Mouse (Mus musculus): ENCODE results near the gene Lman2l.

DNA sequence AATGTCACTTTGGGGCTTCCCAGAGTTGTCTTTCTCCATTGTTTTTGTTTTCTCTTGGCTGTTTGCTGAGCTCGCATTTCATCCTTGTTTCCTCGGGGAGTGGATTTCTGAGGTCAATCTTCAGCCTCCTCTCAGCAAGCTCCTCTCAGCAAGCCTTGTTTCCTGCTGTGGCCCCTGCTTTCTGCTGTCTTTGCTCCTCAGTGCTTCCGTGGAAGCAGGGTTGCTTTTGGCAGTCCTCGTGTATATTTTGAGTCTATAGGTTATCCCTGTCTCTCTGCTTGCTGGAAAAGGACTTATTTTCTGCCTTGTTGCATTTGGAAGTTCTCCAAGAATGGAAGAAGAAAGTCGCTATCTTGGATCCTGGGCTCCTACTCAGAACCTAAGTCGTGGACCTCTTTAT lies 48.0 kb downstream of the Lman2l start:
- TF ChIP-seq CTCF (IDR thresholded peaks at IDR 0.05) (no peak), POLR2A (IDR thresholded peaks at IDR 0.05; ENCODE audit: insufficient read depth, low read depth, low read length) (no peak), EP300 (IDR thresholded peaks at IDR 0.05; ENCODE audit: insufficient read depth, low read depth, low read length) (no peak)
